Mouse (Mus musculus): ENCODE data around the gene Haghl. TPM values are rescaled to one million over a fixed set of nuclear protein-coding genes. Genes with fewer than 3 reads are reported as not detected.
A peak's percentile ranks its signal among the peaks of the same experiment; 100 is the strongest.

Haghl gene
- polyA plus RNA-seq, 1 experiment = 56.2 TPM

GRCm38 (mm10) chr17:25791320-25791842 is 5.9 kb upstream of the Haghl start:
- DNase-seq = no peak
- H3K4me1 ChIP-seq (ENCODE audit: control insufficient read depth, insufficient read depth, low read length) = peaks cover 10% of the 10 kb centered on the region
- WGBS = 22% methylated on average over 19 of the region's 19 CpGs
- TF ChIP-seq CTCF (IDR thresholded peaks at IDR 0.05; ENCODE audit: insufficient read depth, low read length) (no peak), POLR2A (IDR thresholded peaks at IDR 0.05; ENCODE audit: borderline replicate concordance, extremely low read depth, low read depth, low read length) (peak; percentile 5; the same call in 1 of the 2 replicates)
- peak overlapping the region; percentile 62 for H3K4me3 ChIP-seq (replicated peaks; ENCODE audit: extremely low read depth, low read depth, low read length)

- no peak for TF ChIP-seq CTCF (IDR thresholded peaks at IDR 0.05; ENCODE audit: insufficient read depth, low read length)
- no peak for TF ChIP-seq POLR2A (IDR thresholded peaks at IDR 0.05; ENCODE audit: borderline replicate concordance, extremely low read depth, low read depth, low read length)
- Histone ChIP-seq H3K4me3 (replicated peaks; ENCODE audit: extremely low read depth, low read depth, low read length) (no peak overlapping the region), H3K4me1 (ENCODE audit: control insufficient read depth, insufficient read depth, low read length) (peaks cover 8% of the 10 kb centered on the region; the same call in 1 of the 2 replicates)
- 88% methylated on average over 9 of the region's 9 CpGs for whole genome bisulfite sequencing
- no peak for DNase-seq
These were observed 1.5 kb upstream of the Haghl start for GRCm38 (mm10) chr17:25786781-25787504.

GRCm38 (mm10) chr17:25786280-25786679 is 807 bp upstream of the Haghl start, which contains the start of gene Ccdc78:
TSS of gene Ccdc78 (plus strand) at chr17:25786580.
- DNase-seq = no peak
- TF ChIP-seq CTCF (IDR thresholded peaks at IDR 0.05; ENCODE audit: insufficient read depth, low read length) (no peak), POLR2A (IDR thresholded peaks at IDR 0.05; ENCODE audit: borderline replicate concordance, extremely low read depth, low read depth, low read length) (no peak)
- H3K4me1 ChIP-seq (ENCODE audit: control insufficient read depth, insufficient read depth, low read length) = peaks cover 6% of the 10 kb centered on the region; the same call in 1 of the 2 replicates
- 63% methylated on average over 3 of the region's 3 CpGs for WGBS
- H3K4me3 ChIP-seq (replicated peaks; ENCODE audit: extremely low read depth, low read depth, low read length) = peak within 1 kb of the TSS; percentile 70

GRCm38 (mm10) chr17:25783861-25784574 is 1.5 kb downstream of the Haghl start:
- no peak for DNase-seq
- Histone ChIP-seq H3K4me1 (ENCODE audit: control insufficient read depth, insufficient read depth, low read length) (0 out of 2 replicates have a peak, but pooled peaks cover 5% of the 10 kb centered on the region), H3K4me3 (replicated peaks; ENCODE audit: extremely low read depth, low read depth, low read length) (no peak overlapping the region)
- WGBS = 62% methylated on average over 15 of the region's 15 CpGs
- no peak for TF ChIP-seq CTCF (IDR thresholded peaks at IDR 0.05; ENCODE audit: insufficient read depth, low read length)
- no peak for TF ChIP-seq POLR2A (IDR thresholded peaks at IDR 0.05; ENCODE audit: borderline replicate concordance, extremely low read depth, low read depth, low read length)

- no peak for DNase-seq
- Histone ChIP-seq H3K4me3 (replicated peaks; ENCODE audit: extremely low read depth, low read depth, low read length) (no peak overlapping the region), H3K4me1 (ENCODE audit: control insufficient read depth, insufficient read depth, low read length) (0 out of 2 replicates have a peak, but pooled peaks cover 5% of the 10 kb centered on the region)
- WGBS = 63% methylated on average over 7 of the region's 7 CpGs
- no peak for TF ChIP-seq POLR2A (IDR thresholded peaks at IDR 0.05; ENCODE audit: borderline replicate concordance, extremely low read depth, low read depth, low read length)
- TF ChIP-seq CTCF (IDR thresholded peaks at IDR 0.05; ENCODE audit: insufficient read depth, low read length) = no peak
These were observed 2.4 kb downstream of the Haghl start for GRCm38 (mm10) chr17:25783086-25783485.

- DNase-seq = no peak
- Histone ChIP-seq H3K4me3 (replicated peaks; ENCODE audit: extremely low read depth, low read depth, low read length) (no peak overlapping the region), H3K4me1 (ENCODE audit: control insufficient read depth, insufficient read depth, low read length) (0 out of 2 replicates have a peak, but pooled peaks cover 5% of the 10 kb centered on the region)
- WGBS = 74% methylated on average over 6 of the region's 6 CpGs
- TF ChIP-seq CTCF (IDR thresholded peaks at IDR 0.05; ENCODE audit: insufficient read depth, low read length) = no peak
- no peak for TF ChIP-seq POLR2A (IDR thresholded peaks at IDR 0.05; ENCODE audit: borderline replicate concordance, extremely low read depth, low read depth, low read length)
These were observed 4.1 kb downstream of the Haghl start for GRCm38 (mm10) chr17:25781339-25781738.

- Histone ChIP-seq H3K4me3 (replicated peaks; ENCODE audit: extremely low read depth, low read depth, low read length) (no peak overlapping the region), H3K4me1 (ENCODE audit: control insufficient read depth, insufficient read depth, low read length) (peaks cover 4% of the 10 kb centered on the region; the same call in 1 of the 2 replicates)
- 88% methylated on average over 5 of the region's 5 CpGs for WGBS
- no peak for DNase-seq
- TF ChIP-seq POLR2A (IDR thresholded peaks at IDR 0.05; ENCODE audit: borderline replicate concordance, extremely low read depth, low read depth, low read length) (no peak), CTCF (IDR thresholded peaks at IDR 0.05; ENCODE audit: insufficient read depth, low read length) (no peak)
These were observed 7.5 kb downstream of the Haghl start for GRCm38 (mm10) chr17:25777948-25778347.

GRCm38 (mm10) chr17:25775318-25776062 is 10.0 kb downstream of the Haghl start:
- Histone ChIP-seq H3K4me3 (replicated peaks; ENCODE audit: extremely low read depth, low read depth, low read length) (no peak overlapping the region), H3K4me1 (ENCODE audit: control insufficient read depth, insufficient read depth, low read length) (peaks cover 4% of the 10 kb centered on the region; the same call in 1 of the 2 replicates)
- DNase-seq = no peak
- no peak for TF ChIP-seq CTCF (IDR thresholded peaks at IDR 0.05; ENCODE audit: insufficient read depth, low read length)
- no peak for TF ChIP-seq POLR2A (IDR thresholded peaks at IDR 0.05; ENCODE audit: borderline replicate concordance, extremely low read depth, low read depth, low read length)
- 82% methylated on average over 10 of the region's 10 CpGs for WGBS

All from lung, adult 2 months (tissue).